Mouse (Mus musculus) retina, postnatal 1 day (tissue): Measurements from ENCODE around the gene Ccdc88c.
"Not testable (repeated sequence)": the region's sequence is repeated elsewhere in the genome, so short reads cannot be mapped to it uniquely, and the experiment has no call there.

ENCODE experiments used
- DNase-seq: peaks from one replicate; pipeline ENCODE4 v3.0.0-alpha.2; 2012

Gene Ccdc88c

GRCm38 (mm10) chr12:101016412-101016928 is 12.4 kb downstream of the Ccdc88c start:
- no peak for DNase-seq

- peak; percentile 90 for DNase-seq
Measured at GRCm38 (mm10) chr12:101015926-101016325, 12.9 kb downstream of the Ccdc88c start.

- DNase-seq, result no peak
Measured at GRCm38 (mm10) chr12:101015165-101015560, 13.7 kb downstream of the Ccdc88c start.

- no peak for DNase-seq
Measured at GRCm38 (mm10) chr12:101014549-101015164, 14.2 kb downstream of the Ccdc88c start.

GRCm38 (mm10) chr12:101013668-101014067 is 15.2 kb downstream of the Ccdc88c start:
- not testable (repeated sequence) for DNase-seq

GRCm38 (mm10) chr12:101013078-101013665 is 15.7 kb downstream of the Ccdc88c start:
- peak; percentile 60 for DNase-seq

GRCm38 (mm10) chr12:101012197-101013077 is 16.4 kb downstream of the Ccdc88c start:
- DNase-seq, result peak; percentile 52

GRCm38 (mm10) chr12:101011017-101011416 is 17.8 kb downstream of the Ccdc88c start:
- DNase-seq, result no peak

- DNase-seq, result no peak
Measured at GRCm38 (mm10) chr12:101010148-101010920, 18.5 kb downstream of the Ccdc88c start.

- no peak for DNase-seq
Measured at GRCm38 (mm10) chr12:101009225-101009624, 19.6 kb downstream of the Ccdc88c start.

GRCm38 (mm10) chr12:101008648-101009047 is 20.2 kb downstream of the Ccdc88c start:
- DNase-seq, result no peak

- DNase-seq, result no peak
Measured at GRCm38 (mm10) chr12:101007968-101008481, 20.8 kb downstream of the Ccdc88c start.

GRCm38 (mm10) chr12:101007427-101007826 is 21.4 kb downstream of the Ccdc88c start:
- no peak for DNase-seq

- no peak for DNase-seq
Measured at GRCm38 (mm10) chr12:101005665-101006420, 23.0 kb downstream of the Ccdc88c start.

GRCm38 (mm10) chr12:101004982-101005381 is 23.9 kb downstream of the Ccdc88c start:
- DNase-seq, result peak; percentile 94

GRCm38 (mm10) chr12:101002801-101003513 is 25.9 kb downstream of the Ccdc88c start:
- no peak for DNase-seq

- peak; percentile 56 for DNase-seq
Measured at GRCm38 (mm10) chr12:100999061-100999954, 29.5 kb downstream of the Ccdc88c start.

- no peak for DNase-seq
Measured at GRCm38 (mm10) chr12:100998564-100998962, 30.3 kb downstream of the Ccdc88c start.

- DNase-seq, result peak; percentile 61
Measured at GRCm38 (mm10) chr12:100997830-100998563, 30.9 kb downstream of the Ccdc88c start.
